Mouse (Mus musculus) layer of hippocampus, postnatal 10 days (tissue): ENCODE results near the gene Mrpl2. TPM values are rescaled to one million over a fixed set of nuclear protein-coding genes. Genes with fewer than 3 reads are reported as not detected.
A peak's percentile ranks its signal among the peaks of the same experiment; 100 is the strongest.

Experiments
- DNase-seq, 2 experiments: peaks; one replicate each; pipeline ENCODE4 v3.0.0; 2021; ENCODE audit warnings: low spot score in 2 of 2
- long read RNA-seq: library from polyadenylated mRNA; stranded (forward); transcript quantifications from one replicate; pipeline ENCODE4 v2.0.0, GENCODE M21; 2023
- total RNA-seq, 2 experiments: library from RNA; stranded (reverse); gene quantifications; 2 replicates each; pipeline ENCODE4 v1.2.3; 2021

The Mrpl2 gene
- total RNA-seq = 10 to 100 TPM; 52.4 to 54.0 TPM
- long read RNA-seq, transcript Mrpl2-201 (7 exons, 1,031 nt) = major isoform, 55 of 63 reads
- long read RNA-seq, partial matches to known transcripts = 3 of 63 reads
- long read RNA-seq, other reads (novel, unspliced or antisense) = 4 of 63 reads

- DNase-seq = peak; percentile 99 to 100
Measured at GRCm38 (mm10) chr17:46645561-46646321, at the start of gene Mrpl2, which contains the start of gene Klc4. TSS of gene Mrpl2 (plus strand) at chr17:46646229. TSS of gene Klc4 (minus strand) at chr17:46646022.

- no peak for DNase-seq
Measured at GRCm38 (mm10) chr17:46597956-46598355, 48.1 kb upstream of the Mrpl2 start.

DNA sequence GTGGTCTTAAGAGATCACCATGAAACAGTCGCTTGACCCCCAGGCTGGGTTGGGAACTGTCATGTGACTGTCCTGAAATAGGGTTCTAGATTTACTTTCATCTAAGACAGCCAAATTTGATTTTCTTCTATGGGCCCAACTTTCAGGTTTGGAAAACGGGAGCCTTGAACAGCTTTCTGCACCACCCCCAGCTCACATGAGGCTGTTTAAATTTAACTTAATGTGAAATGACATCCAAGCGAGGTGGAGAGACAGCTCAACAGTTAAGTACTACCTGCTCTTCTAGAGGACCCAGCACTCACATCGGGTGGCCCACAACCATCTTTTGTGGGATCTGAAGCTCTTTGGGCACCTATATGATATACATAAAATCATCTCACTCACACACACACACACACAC is 47.1 kb upstream of the Mrpl2 start:
- DNase-seq = no peak

DNA sequence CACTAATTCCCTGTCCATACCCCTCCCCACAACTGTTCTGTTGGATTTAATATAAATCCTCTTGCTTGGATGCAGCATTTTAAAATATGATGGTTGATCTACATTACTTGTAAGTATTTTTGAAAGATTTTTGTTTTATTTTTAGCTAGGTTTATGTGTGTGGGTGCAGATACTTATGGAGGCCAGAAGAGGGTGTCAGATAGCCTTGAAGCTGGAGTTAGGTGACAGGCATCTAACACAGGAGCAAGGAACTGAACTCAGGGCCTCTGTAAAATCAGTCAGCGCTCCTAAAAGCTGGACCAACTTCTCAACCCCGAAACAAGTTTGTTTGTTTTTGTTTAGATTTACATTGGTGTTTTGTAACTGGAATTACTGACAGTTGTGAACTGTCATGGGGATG is 45.5 kb upstream of the Mrpl2 start:
- DNase-seq = no peak

DNA sequence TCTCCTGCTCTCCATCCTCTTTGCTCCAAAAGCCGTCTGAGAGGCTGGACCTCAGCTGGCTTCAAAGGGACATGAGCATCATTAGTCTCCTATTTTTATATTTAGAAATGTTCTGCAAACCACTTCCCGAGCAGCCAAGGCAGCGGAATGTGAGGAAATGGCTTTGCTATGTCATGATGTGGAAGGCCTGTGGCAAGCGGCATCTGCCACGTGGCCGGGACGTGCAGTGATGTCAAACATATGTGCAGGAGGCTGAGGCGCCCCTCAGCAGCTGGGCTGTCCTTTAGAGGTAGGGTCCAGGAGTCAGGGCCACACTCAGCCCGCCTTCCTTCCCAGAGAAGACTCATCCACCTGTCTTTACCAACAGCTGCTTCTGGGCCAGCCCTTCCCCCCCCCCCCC is 43.8 kb upstream of the Mrpl2 start:
- no peak for DNase-seq

DNA sequence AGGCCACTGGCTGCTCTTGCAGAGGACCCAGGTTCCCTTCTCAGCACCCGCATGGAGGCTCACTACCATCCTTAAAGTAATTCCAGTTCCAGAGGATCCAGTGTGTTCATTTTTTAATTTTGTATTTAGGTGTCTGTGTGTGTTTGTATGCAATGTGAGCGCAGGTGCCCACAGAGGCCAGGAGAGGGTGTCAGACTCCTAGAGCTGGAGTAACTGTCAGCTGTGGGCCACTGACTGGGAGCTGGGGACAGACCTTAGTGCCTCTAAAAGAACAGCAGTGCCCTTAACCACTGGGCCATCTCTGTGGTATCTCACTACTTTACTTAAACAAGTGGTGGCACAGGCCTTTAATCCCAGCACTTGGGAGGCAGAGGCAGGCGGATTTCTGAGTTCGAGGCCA is 42.8 kb upstream of the Mrpl2 start:
- no peak for DNase-seq

- DNase-seq = no peak
Measured at GRCm38 (mm10) chr17:46605126-46605525, 40.9 kb upstream of the Mrpl2 start.

- no peak for DNase-seq
Measured at GRCm38 (mm10) chr17:46605987-46606386, 40.0 kb upstream of the Mrpl2 start.

DNA sequence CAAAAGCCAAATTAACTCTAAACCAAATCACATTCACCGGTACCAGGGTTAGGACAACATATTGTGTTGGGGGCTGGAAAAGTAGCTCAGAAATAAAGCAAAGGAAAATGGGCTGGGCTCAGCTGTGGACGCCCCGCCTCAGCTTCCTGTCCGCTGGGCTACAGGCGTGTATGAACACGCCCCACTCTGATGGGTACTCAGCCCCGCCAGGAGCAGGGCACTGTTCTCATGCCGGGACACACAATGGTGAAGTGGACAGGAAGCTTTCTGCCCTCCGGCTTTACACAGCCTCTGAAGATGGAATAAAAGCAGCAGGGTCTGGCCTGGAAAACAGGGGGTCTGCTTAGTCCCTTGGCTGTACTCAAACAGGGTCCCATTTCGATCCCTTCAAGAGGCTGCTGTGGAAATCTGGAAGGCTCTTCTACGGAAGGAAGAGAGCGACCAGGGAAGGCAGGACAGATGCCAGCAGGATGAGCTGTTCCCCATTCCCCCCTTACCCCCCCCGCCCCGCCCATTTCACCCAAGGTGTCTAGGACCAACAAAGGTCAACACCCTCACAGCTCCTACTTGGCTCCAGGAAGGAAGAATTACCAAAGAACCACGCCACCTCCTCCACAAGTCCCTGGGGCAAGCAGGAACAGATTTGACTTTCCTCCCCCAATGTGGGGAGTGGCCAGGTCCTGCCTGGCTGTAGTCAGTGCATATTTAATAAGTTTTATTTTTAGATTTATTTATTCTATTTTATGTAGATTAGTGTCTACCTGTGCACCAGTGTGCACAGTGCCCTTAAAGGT is 36.1 kb upstream of the Mrpl2 start:
- DNase-seq = no peak

- DNase-seq = no peak
Measured at GRCm38 (mm10) chr17:46611316-46611715, 34.7 kb upstream of the Mrpl2 start.

GRCm38 (mm10) chr17:46612189-46612588 is 33.8 kb upstream of the Mrpl2 start:
- DNase-seq = no peak

DNA sequence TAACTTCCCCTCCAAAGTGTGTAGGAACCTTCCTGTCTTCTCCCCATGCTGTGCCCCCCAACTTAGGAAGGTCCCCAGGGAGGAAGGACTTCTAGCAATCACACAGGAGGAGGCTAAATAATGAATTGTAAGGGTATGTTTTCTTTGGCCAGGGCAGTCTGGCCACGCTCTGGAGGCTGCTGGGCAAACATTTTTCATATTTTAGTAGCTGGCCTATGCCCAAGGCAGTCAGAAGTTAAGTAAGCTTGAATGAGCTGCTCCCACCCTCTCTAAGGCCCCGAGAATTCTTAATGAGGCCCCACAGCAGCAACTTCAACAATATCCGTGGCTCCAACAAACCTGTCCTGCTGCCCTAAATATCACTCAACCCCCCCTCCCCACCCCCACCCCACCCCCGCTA is 33.2 kb upstream of the Mrpl2 start:
- no peak for DNase-seq

DNA sequence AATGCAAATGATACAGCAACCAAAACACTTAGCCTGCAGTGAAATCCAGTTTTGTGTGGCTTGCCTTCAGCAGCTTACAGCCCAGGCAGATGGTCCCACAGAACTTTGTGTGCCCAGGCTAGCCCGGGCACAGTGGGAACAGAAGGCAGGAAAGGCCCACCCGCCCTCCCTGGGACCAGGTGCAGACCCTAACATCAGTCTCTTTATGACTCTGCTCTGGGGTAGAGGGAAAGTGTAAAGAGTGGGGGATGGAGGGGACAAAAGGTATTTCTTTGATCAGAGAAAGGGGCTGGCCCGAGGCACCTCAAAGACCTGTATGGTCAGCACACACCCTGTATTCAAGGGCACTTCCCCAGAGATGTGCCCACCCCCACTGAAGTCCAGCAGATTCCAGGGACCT is 32.8 kb upstream of the Mrpl2 start:
- DNase-seq = no peak

DNA sequence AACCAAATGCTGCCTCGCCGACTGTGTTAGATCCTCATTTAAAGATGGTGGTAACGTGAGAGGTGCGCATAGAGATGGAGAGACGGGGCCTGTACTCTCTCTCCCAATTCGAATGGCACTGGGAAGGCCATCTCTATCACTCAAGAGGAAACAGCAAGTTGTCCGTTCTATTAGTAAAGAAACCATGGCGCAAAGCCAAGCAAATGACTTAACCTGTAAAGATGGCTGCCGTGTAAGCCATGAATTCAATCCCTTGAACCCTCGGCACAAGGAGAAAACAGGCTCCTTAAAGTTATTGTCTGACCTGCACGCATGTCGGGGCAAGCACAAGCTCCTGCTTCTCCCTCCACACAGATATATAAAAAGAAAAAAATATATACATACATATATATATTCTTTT is 28.2 kb upstream of the Mrpl2 start:
- DNase-seq = no peak

- no peak for DNase-seq
Measured at GRCm38 (mm10) chr17:46618394-46618768, 27.6 kb upstream of the Mrpl2 start.

GRCm38 (mm10) chr17:46618769-46619682 is 27.0 kb upstream of the Mrpl2 start:
- DNase-seq = no peak

DNA sequence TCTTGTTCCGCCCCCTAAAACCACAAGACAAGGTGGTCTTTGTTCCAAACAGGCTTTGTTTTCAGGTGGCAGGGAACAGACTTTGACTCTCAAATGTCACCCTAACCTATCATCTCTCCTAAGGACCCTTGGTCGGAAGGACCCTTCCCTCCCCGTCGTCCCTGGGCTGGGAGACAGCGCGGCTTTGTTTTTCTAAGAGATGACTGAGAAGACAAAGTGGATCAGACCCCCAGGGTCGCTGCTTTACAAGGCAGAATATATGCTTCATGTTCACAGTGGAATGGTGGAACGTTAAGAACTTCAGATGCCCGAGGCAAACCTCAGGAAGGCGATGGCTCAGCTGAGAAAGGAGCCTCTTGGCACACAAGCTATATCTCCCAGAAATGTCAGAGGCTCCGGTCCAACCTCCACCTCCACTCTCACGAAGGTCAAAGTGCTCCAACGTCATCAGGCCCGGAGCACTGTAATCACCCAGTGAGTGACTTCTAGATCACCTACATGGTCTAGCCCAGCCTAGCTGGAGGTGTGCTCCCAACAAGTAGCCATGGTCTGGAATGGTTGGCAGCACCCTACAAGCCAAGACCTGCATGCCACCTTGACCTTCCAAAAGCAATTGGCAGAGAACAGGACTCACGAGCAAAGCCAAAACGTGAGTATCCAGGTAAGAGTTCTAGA is 26.2 kb upstream of the Mrpl2 start:
- no peak for DNase-seq

GRCm38 (mm10) chr17:46621324-46621723 is 24.7 kb upstream of the Mrpl2 start:
- DNase-seq = peak; percentile 59 to 67

- DNase-seq = no peak
Measured at GRCm38 (mm10) chr17:46622269-46622668, 23.8 kb upstream of the Mrpl2 start.

GRCm38 (mm10) chr17:46623819-46624557 is 22.0 kb upstream of the Mrpl2 start:
- DNase-seq = no peak
